Mouse (Mus musculus): ENCODE measurements around the gene Nt5dc1. TPM values are rescaled to one million over a fixed set of nuclear protein-coding genes. Genes with fewer than 3 reads are reported as not detected.
A peak's percentile ranks its signal among the peaks of the same experiment; 100 is the strongest.
"Not testable (repeated sequence)": the region's sequence is repeated elsewhere in the genome, so short reads cannot be mapped to it uniquely, and the experiment has no call there.

The Nt5dc1 gene
- 10.8 and 11.4 TPM in 2 replicates for polyA plus RNA-seq (2015; fragmentation: Nextera tagmentation; extraction: Ambion mirVana)

DNA sequence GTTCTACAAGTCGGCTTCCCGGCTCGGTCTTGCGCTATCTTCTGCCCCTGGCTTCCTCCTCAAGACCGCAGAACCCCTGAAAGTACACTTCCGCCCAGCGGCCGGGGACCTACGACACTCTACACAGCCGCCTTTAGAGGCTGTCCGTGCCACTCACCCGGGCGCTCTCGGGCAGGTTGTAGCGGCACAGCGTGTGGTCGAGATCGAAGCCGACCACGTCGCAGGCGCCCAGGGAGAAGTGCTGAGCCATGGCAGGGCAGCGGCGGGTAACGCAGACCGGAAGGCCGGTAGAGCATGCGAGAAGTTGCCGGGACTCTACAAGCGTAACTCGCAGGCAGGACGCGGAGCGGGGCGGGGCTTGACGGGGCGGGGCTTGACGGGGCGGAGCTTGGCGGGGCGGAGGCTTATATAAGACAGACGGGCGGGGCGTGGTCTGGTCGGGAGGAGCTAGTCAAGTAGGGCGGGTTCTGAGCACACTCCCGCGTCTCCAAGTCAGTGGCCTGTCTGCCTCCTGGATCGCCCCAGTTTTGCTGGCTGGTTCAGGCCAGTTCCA is at the start of gene Nt5dc1:
Gene Nt5dc1 (minus strand): TSS at position 349 of the 553 bp plus-strand sequence.
- no peaks in the 10 kb centered on the region for H3K27me3 ChIP-seq (replicated peaks)
- H3K4me3 ChIP-seq (replicated peaks), result peak within 1 kb of the TSS; percentile 78
- peaks cover 3% of the 10 kb centered on the region; the same call in 1 of the 2 replicates for H3K4me1 ChIP-seq
- peak; percentile 99 for ATAC-seq (ENCODE audit: insufficient read depth, low FRiP score, low read depth)
- peak within 1 kb of the TSS; percentile 73 for H3K4me2 ChIP-seq
- WGBS, result under 1% methylated on average over 49 of the region's 49 CpGs
- H3K27ac ChIP-seq, result peak within 1 kb of the TSS; percentile 82
- H3K9ac ChIP-seq, result peak within 1 kb of the TSS; percentile 77
- H3K9me3 ChIP-seq, result no peaks in the 10 kb centered on the region
- H3K36me3 ChIP-seq, result no peaks in the 10 kb centered on the region

DNA sequence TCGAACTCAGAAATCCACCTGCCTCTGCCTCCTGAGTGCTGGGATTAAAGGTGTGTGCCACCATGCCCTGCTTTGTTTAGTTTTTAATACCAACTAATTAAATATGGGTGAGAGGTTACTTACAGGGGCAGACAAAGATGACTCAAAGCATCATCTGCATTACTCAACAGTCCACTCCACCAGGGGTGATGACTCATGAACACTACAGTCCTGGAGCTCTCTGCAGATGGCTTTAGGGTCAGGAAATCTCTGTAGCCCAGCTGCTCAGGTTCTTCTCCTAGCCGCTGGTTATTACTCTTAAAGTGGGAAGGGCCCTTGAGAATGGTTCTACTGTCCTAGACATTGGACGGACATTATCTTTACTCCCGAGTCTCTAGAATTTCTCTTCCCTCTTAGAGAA is 46.0 kb upstream of the Nt5dc1 start:
- no peaks in the 10 kb centered on the region for H3K36me3 ChIP-seq
- 80% methylated on average over 4 of the region's 4 CpGs for WGBS
- no peaks in the 10 kb centered on the region for H3K4me1 ChIP-seq
- H3K9me3 ChIP-seq, result no peaks in the 10 kb centered on the region
- ATAC-seq (ENCODE audit: insufficient read depth, low FRiP score, low read depth), result no peak
- H3K27me3 ChIP-seq (replicated peaks), result no peaks in the 10 kb centered on the region
- no peak overlapping the region for H3K4me2 ChIP-seq
- H3K9ac ChIP-seq, result no peak overlapping the region
- H3K27ac ChIP-seq, result no peak overlapping the region
- H3K4me3 ChIP-seq (replicated peaks), result no peak overlapping the region

DNA sequence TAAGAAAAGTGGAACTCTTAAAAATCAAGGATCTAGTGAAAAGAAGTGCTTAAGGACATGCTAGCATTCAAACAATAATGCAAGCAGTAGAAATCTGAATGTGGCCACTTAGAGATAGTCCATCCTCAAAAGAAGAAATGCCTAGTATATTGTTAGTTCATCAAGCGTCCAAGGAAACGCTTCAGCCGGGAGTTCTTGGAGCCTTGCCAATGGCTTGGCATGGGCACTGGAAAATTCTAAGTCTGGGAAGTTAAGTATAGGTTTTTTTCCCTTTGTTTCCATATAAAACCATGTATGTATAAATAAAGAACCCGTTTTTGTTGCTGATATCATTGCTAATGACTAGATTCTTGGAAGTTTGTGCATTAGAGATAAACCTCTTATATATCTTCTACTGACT is 43.1 kb upstream of the Nt5dc1 start:
- Histone ChIP-seq H3K4me2 (no peak overlapping the region), H3K9ac (no peak overlapping the region), H3K27me3 (replicated peaks) (no peaks in the 10 kb centered on the region), H3K4me3 (replicated peaks) (no peak overlapping the region), H3K27ac (no peak overlapping the region), H3K36me3 (no peaks in the 10 kb centered on the region), H3K4me1 (no peaks in the 10 kb centered on the region), H3K9me3 (no peaks in the 10 kb centered on the region)
- no peak for ATAC-seq (ENCODE audit: insufficient read depth, low FRiP score, low read depth)
- 52% methylated on average over 4 of the region's 4 CpGs for WGBS

DNA sequence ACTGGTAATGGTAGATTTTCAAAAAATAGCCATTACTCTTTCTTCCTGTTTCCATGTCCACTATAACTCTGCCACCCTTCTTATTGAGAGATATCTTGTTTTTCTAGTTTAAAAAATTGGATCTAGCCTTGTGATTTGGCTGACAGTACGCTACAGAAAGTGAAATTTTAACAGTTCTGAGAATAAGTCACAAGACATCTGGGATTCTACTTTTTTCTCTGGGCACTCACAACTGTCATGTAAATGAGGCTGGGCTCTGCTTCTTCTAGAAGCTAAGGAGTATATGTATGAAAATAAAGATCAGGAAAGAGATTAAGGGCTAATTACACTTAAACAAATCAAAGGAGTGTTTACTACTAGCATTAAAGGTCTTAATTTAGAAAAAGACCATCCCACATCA is 31.1 kb upstream of the Nt5dc1 start:
- WGBS, result 81% methylated on average over 1 of the region's 1 CpGs

DNA sequence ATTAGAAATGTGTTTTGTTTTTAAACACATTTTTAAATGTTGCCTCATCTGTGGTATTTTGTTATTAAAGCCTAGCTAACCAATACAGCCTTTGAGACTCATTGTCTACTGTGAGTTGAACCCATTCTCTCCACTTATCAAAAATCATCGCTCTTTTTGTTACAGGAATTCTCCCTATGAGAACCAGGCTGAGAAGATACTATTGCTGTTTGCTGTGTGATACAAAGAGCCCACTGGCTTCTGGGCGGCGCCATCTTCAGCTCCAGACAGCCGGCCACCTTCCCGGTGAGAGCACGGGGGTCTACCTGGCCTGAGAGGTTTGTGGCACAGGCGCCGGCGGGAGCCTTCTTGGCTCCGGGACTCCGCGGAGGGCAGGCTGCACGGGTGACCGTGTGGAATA is 15.8 kb upstream of the Nt5dc1 start:
- WGBS, result 94% methylated on average over 6 of the region's 14 CpGs
- not testable (repeated sequence) for H3K4me1 ChIP-seq; H3K4me3 ChIP-seq (replicated peaks); H3K27ac ChIP-seq; H3K27me3 ChIP-seq (replicated peaks); H3K4me2 ChIP-seq; H3K36me3 ChIP-seq; ATAC-seq (ENCODE audit: insufficient read depth, low FRiP score, low read depth); H3K9me3 ChIP-seq; H3K9ac ChIP-seq

More for the DNA sequence above, 31.1 kb upstream of the Nt5dc1 start:
- Histone ChIP-seq H3K4me2 (no peak overlapping the region), H3K9me3 (no peaks in the 10 kb centered on the region), H3K36me3 (no peaks in the 10 kb centered on the region), H3K27ac (no peak overlapping the region), H3K9ac (no peak overlapping the region), H3K4me1 (no peaks in the 10 kb centered on the region), H3K4me3 (replicated peaks) (no peak overlapping the region), H3K27me3 (replicated peaks) (no peaks in the 10 kb centered on the region)
- no peak for ATAC-seq (ENCODE audit: insufficient read depth, low FRiP score, low read depth)

DNA sequence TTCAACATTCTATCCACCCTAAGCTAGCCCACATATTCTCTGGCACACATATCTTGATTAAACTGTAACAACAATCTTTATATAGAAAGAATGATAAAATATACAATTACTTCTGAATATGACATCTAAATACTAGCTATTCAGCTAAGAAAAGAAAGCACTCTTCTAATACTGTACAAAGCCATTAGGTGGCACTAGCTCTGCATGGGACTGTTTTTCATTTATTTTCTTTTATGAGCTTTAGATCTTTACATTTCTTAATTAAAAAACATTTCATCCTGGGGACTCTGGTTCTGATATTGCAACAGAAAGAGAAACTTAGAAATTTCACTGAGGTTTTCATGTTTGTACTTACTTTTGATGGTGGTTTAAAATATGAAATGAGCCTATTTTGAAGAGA is 13.4 kb upstream of the Nt5dc1 start:
- H3K9me3 ChIP-seq, result no peaks in the 10 kb centered on the region
- no peak for ATAC-seq (ENCODE audit: insufficient read depth, low FRiP score, low read depth)
- H3K36me3 ChIP-seq, result no peaks in the 10 kb centered on the region
- H3K4me1 ChIP-seq, result no peaks in the 10 kb centered on the region
- no peak overlapping the region for H3K4me2 ChIP-seq
- no peak overlapping the region for H3K4me3 ChIP-seq (replicated peaks)
- no peaks in the 10 kb centered on the region for H3K27me3 ChIP-seq (replicated peaks)
- H3K9ac ChIP-seq, result no peak overlapping the region
- no peak overlapping the region for H3K27ac ChIP-seq

DNA sequence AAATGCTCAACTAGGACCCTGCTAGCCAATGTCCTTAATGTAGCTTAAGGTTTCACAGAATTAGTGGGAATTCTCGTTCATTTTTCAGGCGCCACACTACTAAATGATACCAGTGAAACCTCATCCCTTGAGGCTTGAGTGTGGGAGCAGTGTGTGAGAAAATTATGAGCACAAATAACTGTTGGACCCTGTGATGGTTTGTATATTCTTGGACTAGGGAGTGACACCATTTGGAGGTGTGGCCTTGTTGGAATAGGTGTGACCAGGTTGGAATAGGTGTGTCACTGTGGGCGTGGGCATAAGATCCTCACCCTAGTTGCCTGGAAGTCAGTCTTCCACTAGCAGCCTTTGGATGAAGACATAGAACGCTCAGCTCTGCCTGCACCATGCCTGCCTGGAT is 442 bp upstream of the Nt5dc1 start:
- Histone ChIP-seq H3K27ac (peak overlapping the region; percentile 59; the same call in 1 of the 2 replicates), H3K9ac (0 out of 2 replicates have a peak overlapping the region, but pooled peaks have one; percentile 19), H3K4me3 (replicated peaks) (peak overlapping the region; percentile 78), H3K4me2 (peak overlapping the region; percentile 73)
- 66% methylated on average over 4 of the region's 4 CpGs for WGBS
- ATAC-seq (ENCODE audit: insufficient read depth, low FRiP score, low read depth); H3K27me3 ChIP-seq (replicated peaks); H3K4me1 ChIP-seq; H3K36me3 ChIP-seq; H3K9me3 ChIP-seq: not testable (repeated sequence)

DNA sequence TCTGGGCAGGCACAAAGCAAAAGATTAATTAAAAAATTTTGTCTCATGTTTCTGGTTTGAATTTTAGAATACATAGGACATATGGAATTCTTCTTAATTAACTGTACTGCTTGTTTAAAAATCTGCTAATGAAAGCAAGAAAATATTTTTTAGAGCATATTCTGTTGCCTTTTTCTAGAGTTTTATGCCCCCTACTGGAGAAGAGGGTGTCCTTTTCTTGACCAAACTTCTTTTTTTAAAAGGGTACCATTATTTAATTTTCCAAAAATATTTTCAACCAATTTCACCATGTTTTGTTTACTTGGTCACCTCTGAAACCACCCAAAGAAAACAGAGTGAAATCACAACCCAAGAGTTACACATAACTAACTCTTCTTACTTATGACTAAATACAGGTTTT is 19.1 kb downstream of the Nt5dc1 start:
- Histone ChIP-seq H3K9ac (no peak overlapping the region), H3K4me1 (no peaks in the 10 kb centered on the region), H3K36me3 (peaks cover 8% of the 10 kb centered on the region), H3K9me3 (no peaks in the 10 kb centered on the region), H3K4me3 (replicated peaks) (no peak overlapping the region), H3K4me2 (no peak overlapping the region), H3K27ac (no peak overlapping the region), H3K27me3 (replicated peaks) (no peaks in the 10 kb centered on the region)
- no peak for ATAC-seq (ENCODE audit: insufficient read depth, low FRiP score, low read depth)

DNA sequence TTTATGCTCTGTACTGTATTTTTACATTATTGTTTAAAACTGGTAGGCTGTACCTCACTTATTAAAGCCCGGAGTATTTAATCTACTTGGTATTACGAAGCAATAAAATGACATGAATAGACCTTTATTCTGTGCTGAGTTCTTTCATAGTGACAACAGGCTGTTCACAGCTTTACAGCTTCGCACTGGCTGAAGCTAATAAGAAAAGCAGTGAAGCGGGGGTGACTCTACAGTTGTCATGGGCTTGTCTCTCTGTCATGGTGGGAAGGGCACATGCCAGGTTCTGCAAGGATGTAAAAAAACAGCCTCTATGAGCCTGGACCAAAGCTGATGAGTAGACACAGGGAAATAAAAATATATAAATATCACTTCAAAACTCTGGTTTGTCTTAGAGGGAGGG is 21.4 kb downstream of the Nt5dc1 start:
- Histone ChIP-seq H3K27me3 (replicated peaks) (no peaks in the 10 kb centered on the region), H3K9me3 (no peaks in the 10 kb centered on the region), H3K4me1 (no peaks in the 10 kb centered on the region), H3K4me3 (replicated peaks) (no peak overlapping the region), H3K4me2 (no peak overlapping the region), H3K36me3 (0 out of 2 replicates have a peak, but pooled peaks cover 1% of the 10 kb centered on the region), H3K9ac (no peak overlapping the region), H3K27ac (no peak overlapping the region)
- ATAC-seq (ENCODE audit: insufficient read depth, low FRiP score, low read depth), result no peak
- 89% methylated on average over 4 of the region's 4 CpGs for WGBS

DNA sequence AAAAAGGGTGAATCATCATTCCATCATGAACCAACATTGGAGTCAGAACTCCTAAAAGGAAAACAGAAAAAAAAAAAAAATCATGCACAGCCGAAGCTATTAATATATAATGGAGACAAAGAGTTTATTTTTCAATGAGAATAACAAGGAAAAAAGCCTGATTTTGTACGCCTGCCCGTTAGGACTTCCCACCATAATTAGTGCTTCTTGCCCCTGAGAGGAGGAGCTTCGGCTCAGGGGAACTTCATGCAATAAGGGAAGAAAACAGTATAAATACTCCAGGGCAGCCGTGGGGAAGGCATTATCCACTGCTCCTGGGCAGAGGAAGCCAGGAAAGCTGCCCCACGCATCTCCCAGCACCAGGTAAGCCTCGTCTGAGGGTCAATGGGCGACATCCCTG is 28.7 kb downstream of the Nt5dc1 start, which contains the start of gene Col10a1:
Gene Col10a1 (plus strand): TSS at position 301 of the 400 bp plus-strand sequence.
- Histone ChIP-seq H3K9ac (no peak within 1 kb of the TSS), H3K36me3 (no peaks in the 10 kb centered on the region), H3K4me2 (no peak within 1 kb of the TSS), H3K4me1 (no peaks in the 10 kb centered on the region), H3K9me3 (no peaks in the 10 kb centered on the region), H3K4me3 (replicated peaks) (no peak within 1 kb of the TSS), H3K27me3 (replicated peaks) (no peaks in the 10 kb centered on the region), H3K27ac (no peak within 1 kb of the TSS)
- 76% methylated on average over 8 of the region's 8 CpGs for WGBS
- ATAC-seq (ENCODE audit: insufficient read depth, low FRiP score, low read depth), result no peak

DNA sequence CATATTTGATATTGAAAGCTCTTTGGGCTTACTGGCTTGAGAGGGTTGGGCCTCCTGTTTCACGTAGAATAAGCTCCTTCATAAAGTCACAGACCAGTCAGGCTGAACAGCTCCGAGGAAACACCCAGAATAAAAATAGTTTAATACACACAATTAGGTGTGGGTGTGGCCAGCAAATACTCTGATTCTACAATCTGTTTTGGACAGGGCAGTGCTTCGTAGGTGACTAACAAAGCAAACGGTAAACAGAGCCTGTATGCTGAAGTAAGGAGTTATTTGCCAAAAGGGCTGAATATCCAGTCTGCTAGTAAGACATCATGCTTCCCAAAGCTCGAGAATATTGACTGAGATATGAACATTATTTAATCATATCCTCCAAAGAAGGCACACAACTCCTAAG is 32.7 kb downstream of the Nt5dc1 start:
- no peak for ATAC-seq (ENCODE audit: insufficient read depth, low FRiP score, low read depth)
- Histone ChIP-seq H3K27me3 (replicated peaks) (no peaks in the 10 kb centered on the region), H3K4me1 (no peaks in the 10 kb centered on the region), H3K4me3 (replicated peaks) (no peak overlapping the region), H3K36me3 (no peaks in the 10 kb centered on the region), H3K9me3 (no peaks in the 10 kb centered on the region), H3K4me2 (no peak overlapping the region), H3K27ac (no peak overlapping the region), H3K9ac (no peak overlapping the region)
- 72% methylated on average over 5 of the region's 5 CpGs for WGBS

DNA sequence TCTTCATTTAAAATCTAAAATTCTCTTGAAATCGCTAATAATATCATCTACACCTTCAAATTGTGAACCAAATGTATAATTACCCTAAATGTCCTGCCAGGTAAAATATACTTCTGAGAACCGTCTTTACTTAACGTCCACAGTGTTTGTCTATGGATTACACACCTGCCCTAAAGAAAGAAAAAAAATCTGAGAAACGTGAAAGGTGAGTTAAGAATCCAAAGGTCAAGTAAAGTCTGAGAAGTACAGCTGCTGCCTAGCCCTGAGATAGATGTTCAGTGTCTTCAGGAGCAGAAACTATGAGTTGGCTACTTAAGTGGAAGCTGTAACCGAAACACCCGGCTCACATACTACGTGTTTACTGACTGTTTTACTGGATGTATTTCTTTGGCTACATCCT is 45.0 kb downstream of the Nt5dc1 start:
- no peak overlapping the region for H3K27ac ChIP-seq
- H3K9ac ChIP-seq, result no peak overlapping the region
- no peaks in the 10 kb centered on the region for H3K36me3 ChIP-seq
- H3K4me2 ChIP-seq, result no peak overlapping the region
- WGBS, result 59% methylated on average over 7 of the region's 7 CpGs
- ATAC-seq (ENCODE audit: insufficient read depth, low FRiP score, low read depth), result no peak
- no peaks in the 10 kb centered on the region for H3K9me3 ChIP-seq
- no peaks in the 10 kb centered on the region for H3K27me3 ChIP-seq (replicated peaks)
- no peaks in the 10 kb centered on the region for H3K4me1 ChIP-seq
- H3K4me3 ChIP-seq (replicated peaks), result no peak overlapping the region

DNA sequence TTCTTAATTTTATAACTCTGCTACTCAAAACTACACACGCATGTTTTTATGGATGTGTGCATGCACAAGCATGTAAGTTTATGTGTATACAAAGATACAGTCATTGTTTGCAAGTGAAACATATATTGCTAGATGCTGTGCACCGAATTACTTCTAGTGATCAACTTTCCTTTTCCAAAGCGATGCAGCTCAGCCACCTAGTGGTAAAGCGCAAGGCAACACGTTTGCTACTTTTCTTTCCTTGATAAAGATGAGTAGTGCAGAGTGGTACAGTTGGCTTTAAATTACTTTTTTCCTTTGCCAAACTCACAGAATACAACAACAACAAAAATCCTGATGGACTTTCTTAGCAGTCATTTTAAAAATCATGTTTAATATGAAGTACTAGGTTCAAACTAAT is 50.2 kb downstream of the Nt5dc1 start:
- no peak overlapping the region for H3K27ac ChIP-seq
- no peak overlapping the region for H3K9ac ChIP-seq
- no peaks in the 10 kb centered on the region for H3K9me3 ChIP-seq
- 64% methylated on average over 5 of the region's 5 CpGs for WGBS
- H3K27me3 ChIP-seq (replicated peaks), result no peaks in the 10 kb centered on the region
- H3K4me2 ChIP-seq, result no peak overlapping the region
- H3K4me1 ChIP-seq, result no peaks in the 10 kb centered on the region
- no peak overlapping the region for H3K4me3 ChIP-seq (replicated peaks)
- H3K36me3 ChIP-seq, result no peaks in the 10 kb centered on the region
- no peak for ATAC-seq (ENCODE audit: insufficient read depth, low FRiP score, low read depth)

Data from stomach, embryonic 15.5 days (tissue).